Mouse (Mus musculus): Measurements from ENCODE around the gene Pdik1l. TPM values are rescaled to one million over a fixed set of nuclear protein-coding genes. Genes with fewer than 3 reads are reported as not detected.

Gene Pdik1l
- 5.1 and 5.3 TPM in 2 replicates for polyA plus RNA-seq (2012; rRNA removed)

DNA sequence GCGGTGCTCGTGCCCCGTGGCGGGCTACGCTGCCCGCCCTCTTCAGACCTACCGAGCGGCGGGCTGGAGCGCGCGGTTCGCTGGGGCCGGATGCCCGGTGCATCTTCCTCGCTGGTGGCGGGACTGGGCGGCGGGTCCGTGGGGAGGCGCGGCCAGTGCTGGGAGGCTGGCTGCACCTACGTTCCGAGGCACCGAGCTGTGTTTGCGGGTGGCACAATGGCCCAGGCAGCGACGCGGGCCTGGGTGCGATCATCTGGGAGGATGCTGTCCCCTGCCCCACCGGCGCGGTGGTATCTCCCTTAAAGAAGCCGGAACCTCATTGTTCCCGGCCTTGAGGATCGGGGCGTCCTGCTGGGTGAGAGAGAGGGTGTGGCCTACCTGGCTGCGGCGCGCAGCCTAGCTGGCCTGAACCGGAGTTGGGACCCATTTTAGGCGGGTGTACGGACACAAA, at the start of gene Pdik1l:
Gene Pdik1l (minus strand): TSS at position 321 of the 451 bp plus-strand sequence.

DNA sequence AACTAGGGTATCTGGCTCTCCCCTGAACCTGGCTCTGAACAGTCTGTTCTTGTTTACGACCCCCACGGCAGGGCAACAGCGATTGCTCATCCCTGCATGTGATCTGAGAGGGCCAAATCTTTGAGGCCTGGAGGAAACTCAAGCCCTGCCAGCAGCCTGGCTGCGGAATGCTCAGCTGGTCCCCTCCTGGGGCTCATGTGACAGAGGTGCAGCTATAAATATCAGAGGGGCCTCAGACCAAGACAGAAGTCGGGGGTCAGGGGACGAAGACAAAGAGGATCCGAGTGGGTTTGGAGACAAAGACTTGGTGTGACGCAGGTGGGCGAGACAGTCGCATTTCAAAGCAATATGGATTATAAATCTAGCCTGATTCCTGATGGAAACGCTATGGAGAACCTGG, 27.2 kb upstream of the Pdik1l start, which contains the start of gene Trim63:
Gene Trim63 (plus strand): TSS at position 245 of the 400 bp plus-strand sequence.

DNA sequence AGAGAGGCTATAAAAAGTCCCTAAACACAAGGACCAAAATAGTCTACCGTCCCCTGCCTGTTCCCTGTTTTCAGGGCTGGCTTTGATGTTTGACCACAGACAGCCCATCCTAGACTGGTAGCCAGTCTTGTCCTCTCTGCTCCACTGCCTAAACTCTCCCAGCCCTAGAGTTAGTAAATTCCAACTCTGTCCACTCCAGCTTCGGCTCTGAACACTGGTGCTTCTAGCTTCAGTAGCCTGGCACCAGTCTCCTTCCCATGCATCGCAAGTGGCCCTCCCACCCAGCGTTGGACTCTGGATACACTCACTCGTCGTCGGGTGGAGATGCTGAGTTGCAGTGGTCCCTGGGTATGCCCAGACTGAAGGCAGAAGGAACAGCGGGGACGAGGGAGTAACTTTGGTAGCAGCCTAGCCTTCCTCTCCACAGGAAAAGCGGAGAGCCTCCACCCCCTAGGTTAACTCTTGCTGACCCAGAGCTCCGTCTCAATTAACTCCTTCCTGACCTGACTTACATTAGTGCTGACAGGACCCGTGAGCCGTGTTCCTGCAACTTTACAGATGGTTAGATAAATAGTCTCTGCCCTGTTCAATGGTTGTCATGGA, 33.9 kb downstream of the Pdik1l start, which contains the start of gene Grrp1:
Gene Grrp1 (minus strand): TSS at position 385 of the 603 bp plus-strand sequence.

DNA sequence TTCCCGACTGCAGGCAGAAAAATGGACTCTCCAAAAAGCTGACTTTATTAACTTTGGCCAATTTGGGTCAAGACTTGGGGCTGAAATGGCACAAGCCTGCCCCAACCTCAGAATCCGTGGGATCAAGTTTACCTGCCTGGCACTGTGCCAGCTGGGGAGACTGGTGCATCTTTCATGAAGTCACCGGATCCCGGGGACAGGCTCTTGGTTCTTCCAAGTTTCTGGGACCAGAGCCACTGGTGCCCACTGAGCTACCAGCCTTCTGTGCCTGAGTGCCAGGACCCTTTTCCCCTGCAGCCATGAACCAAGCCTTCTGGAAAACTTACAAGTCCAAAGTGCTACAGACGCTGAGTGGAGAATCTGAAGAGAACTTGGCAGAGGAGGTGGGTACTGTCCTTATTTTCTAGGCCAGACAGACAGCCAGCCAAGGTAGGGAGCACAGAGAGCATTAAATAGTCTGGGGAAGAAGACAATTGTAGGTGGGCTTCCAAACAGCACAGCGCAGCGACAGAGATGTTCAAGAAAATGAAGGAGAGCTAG, 40.9 kb downstream of the Pdik1l start, which contains the start of gene Gm30191:
Gene Gm30191 (plus strand): TSS at position 217 of the 540 bp plus-strand sequence.

DNA sequence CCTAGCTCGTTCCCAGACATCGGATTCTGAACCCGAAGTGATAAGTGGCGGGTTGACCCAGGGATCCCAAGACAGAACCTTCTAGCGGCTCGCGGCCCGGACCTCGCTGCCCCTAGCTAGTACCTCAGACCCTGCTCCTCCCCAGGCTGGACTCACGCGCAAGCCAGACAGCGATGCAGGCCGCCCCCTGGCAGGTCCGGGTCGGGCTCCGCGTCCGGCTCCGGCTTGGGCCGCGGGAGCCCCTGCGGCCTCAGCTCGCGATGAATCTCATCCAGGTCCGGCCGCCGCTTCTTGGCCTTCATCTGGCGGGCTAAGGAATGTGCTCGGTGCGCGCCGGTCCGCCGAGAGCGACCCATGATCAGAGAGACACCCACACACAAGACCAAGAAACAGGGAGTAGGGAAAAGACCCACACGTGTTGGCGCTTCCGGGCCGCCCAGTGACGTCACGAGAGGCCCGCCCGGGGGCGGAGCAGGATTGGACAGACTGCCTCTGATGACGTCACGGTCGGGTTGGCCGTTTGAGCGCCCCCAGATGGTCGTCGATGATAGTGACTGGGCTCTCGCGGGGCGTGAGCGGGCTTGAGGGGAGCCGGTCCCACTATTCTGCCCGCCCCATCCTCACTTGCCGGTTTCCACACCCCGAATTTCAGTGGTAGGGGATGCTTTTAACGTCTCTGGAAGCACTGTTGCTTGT, 42.4 kb downstream of the Pdik1l start, which contains the start of gene Zfp593:
Gene Zfp593 (minus strand): TSS at position 445 of the 696 bp plus-strand sequence.

DNA sequence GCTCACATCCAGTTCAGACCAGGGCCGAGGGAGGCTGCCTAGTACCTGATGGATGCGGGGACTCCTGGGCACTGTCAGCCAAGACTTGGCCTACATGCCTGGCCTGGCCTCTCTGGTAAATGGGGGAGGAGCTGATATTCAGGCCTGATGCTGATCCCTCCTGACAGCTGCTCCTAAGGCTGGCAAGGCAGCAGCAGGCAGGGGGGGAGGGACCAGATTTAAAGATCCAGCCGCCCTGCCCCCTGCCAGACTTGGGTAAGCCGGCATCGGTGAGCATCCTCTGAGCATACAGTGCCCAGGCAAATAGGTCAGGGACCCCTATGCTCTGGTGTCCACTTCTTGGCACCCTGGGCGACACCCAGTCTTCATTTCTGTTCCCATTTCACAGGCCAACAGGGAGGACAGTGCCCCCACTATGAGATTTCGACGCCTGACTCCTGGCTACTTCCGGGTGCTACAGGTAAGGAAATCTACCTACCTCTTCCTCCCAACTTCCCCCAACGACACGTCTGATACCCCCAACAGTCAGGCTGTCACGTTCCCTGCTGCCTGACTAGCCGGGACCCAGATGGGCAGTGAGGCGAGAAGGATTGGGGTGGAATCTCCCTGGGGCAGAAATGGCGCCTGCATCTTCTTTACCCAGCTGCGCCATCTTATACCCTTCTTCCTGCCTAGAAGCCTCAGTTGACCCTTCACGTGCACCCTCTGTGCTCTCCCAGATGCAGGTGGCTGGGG, 44.0 kb downstream of the Pdik1l start, which contains the start of gene E130218I03Rik:
Gene E130218I03Rik (plus strand): TSS at position 147 of the 735 bp plus-strand sequence.

DNA sequence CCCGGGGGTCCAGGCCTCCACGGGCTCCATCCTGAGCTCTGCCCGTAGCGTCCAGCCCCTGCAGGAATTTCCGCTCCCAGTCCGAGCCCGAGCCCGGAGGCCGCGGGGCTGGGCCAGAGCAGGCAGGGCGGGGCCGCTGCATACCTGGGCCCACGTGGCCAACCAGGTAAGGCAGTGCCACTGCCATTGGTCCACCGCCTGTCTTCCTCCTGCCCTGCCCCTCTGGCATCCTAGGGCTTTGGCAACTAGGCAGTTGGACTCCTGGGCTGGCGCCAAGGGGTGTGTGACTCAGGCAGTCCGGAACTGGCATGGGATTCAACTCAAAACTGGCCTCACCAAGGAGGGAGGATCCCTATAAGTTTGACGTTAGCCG, 49.4 kb downstream of the Pdik1l start, which contains the start of gene Cnksr1:
Gene Cnksr1 (minus strand): TSS at position 121 of the 373 bp plus-strand sequence.

DNA sequence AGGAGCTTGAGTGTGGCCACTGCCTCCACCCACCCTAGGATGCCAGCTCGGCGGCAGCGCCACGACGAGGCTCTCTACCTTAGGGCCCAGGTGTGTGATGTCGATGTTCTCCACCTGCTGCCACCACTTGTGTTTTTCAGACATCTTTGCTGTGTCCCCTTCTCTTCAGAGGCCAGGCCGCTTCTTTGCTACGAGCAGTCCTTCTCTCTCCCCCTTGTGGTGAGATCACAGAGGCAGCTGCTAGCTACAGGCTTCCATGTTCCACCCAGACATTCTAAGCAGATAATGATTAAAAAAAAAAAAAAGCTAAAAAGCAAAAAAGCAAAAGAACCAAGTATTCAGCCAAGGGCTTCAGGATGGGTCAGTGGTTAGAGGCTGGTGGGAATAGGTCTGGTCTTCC, 60.5 kb downstream of the Pdik1l start, which contains the start of gene Catsper4:
Gene Catsper4 (minus strand): TSS at position 190 of the 400 bp plus-strand sequence.

Other genes with a start within 250 kb of the Pdik1l start
- 0.01 and 0.02 TPM in 2 replicates for gene Zfp683, start 234.1 kb downstream of the Pdik1l start, polyA plus RNA-seq (2012; rRNA removed)
- 0.07 and 0.48 TPM in 2 replicates for gene Crybg2, start 227.1 kb downstream of the Pdik1l start, polyA plus RNA-seq (2012; rRNA removed)
- gene Cd52, start 192.8 kb downstream of the Pdik1l start, polyA plus RNA-seq (2012; rRNA removed), result 14.2 and 19.7 TPM in 2 replicates
- gene Ubxn11, start 185.3 kb downstream of the Pdik1l start, polyA plus RNA-seq (2012; rRNA removed), result 1.2 and 1.5 TPM in 2 replicates
- gene Sh3bgrl3, start 159.1 kb downstream of the Pdik1l start, polyA plus RNA-seq (2012; rRNA removed), result 61.5 and 81.2 TPM in 2 replicates
- 14.3 and 19.2 TPM in 2 replicates for gene Cep85, start 100.8 kb downstream of the Pdik1l start, polyA plus RNA-seq (2012; rRNA removed)
- not detected in 2 replicates for gene Gm7534, start 84.9 kb downstream of the Pdik1l start, polyA plus RNA-seq (2012; rRNA removed)
- gene Catsper4, start 60.5 kb downstream of the Pdik1l start, polyA plus RNA-seq (2012; rRNA removed), result not detected in 2 replicates
- gene Cnksr1, start 49.5 kb downstream of the Pdik1l start, polyA plus RNA-seq (2012; rRNA removed), result 0.03 and 0.08 TPM in 2 replicates
- gene E130218I03Rik, start 44.2 kb downstream of the Pdik1l start, polyA plus RNA-seq (2012; rRNA removed), result not detected in 2 replicates
- gene Zfp593, start 42.3 kb downstream of the Pdik1l start, polyA plus RNA-seq (2012; rRNA removed), result 6.0 and 6.2 TPM in 2 replicates
- not detected in 2 replicates for gene Gm30191, start 41.0 kb downstream of the Pdik1l start, polyA plus RNA-seq (2012; rRNA removed)
- gene Grrp1, start 33.8 kb downstream of the Pdik1l start, polyA plus RNA-seq (2012; rRNA removed), result 0.72 and 0.92 TPM in 2 replicates
- 0.06 and 0.16 TPM in 2 replicates for gene Trim63, start 27.2 kb upstream of the Pdik1l start, polyA plus RNA-seq (2012; rRNA removed)
- gene Slc30a2, start 55.3 kb upstream of the Pdik1l start, polyA plus RNA-seq (2012; rRNA removed), result 0.02 and 0.03 TPM in 2 replicates
- gene Extl1, start 96.0 kb upstream of the Pdik1l start, polyA plus RNA-seq (2012; rRNA removed), result 0.10 TPM in 2 replicates
- gene Pafah2, start 108.4 kb upstream of the Pdik1l start, polyA plus RNA-seq (2012; rRNA removed), result 3.4 and 4.6 TPM in 2 replicates
- 92.8 and 131 TPM in 2 replicates for gene Stmn1, start 180.4 kb upstream of the Pdik1l start, polyA plus RNA-seq (2012; rRNA removed)
- gene Paqr7, start 208.8 kb upstream of the Pdik1l start, polyA plus RNA-seq (2012; rRNA removed), result 3.0 and 4.1 TPM in 2 replicates
- 21.6 and 26.4 TPM in 2 replicates for gene Aunip, start 223.1 kb upstream of the Pdik1l start, polyA plus RNA-seq (2012; rRNA removed)
- gene Mtfr1l, start 247.5 kb upstream of the Pdik1l start, polyA plus RNA-seq (2012; rRNA removed), result 25.3 and 29.4 TPM in 2 replicates